Mouse (Mus musculus) thymus, adult 2 months (tissue): Measurements from ENCODE around the gene Caprin1.

Source experiments
- CTCF ChIP-seq: fragments of 200-500 bp; IDR thresholded peaks from 2 replicates; pipeline ENCODE4 v1.5.1; 2012; ENCODE audit warnings: mild to moderate bottlenecking, control low read depth, low read length, moderate library complexity, borderline replicate concordance; ENCODE audit not compliant: control insufficient read depth, poor library complexity, insufficient read depth; ENCODE audit errors: extremely low read depth
- POLR2A ChIP-seq: fragments of 200-500 bp; IDR thresholded peaks from 2 replicates; pipeline ENCODE4 v1.6.1; 2012; ENCODE audit warnings: mild to moderate bottlenecking, low read length, control low read depth, moderate library complexity; ENCODE audit not compliant: control insufficient read depth, poor library complexity, insufficient read depth; ENCODE audit errors: extremely low read depth

DNA sequence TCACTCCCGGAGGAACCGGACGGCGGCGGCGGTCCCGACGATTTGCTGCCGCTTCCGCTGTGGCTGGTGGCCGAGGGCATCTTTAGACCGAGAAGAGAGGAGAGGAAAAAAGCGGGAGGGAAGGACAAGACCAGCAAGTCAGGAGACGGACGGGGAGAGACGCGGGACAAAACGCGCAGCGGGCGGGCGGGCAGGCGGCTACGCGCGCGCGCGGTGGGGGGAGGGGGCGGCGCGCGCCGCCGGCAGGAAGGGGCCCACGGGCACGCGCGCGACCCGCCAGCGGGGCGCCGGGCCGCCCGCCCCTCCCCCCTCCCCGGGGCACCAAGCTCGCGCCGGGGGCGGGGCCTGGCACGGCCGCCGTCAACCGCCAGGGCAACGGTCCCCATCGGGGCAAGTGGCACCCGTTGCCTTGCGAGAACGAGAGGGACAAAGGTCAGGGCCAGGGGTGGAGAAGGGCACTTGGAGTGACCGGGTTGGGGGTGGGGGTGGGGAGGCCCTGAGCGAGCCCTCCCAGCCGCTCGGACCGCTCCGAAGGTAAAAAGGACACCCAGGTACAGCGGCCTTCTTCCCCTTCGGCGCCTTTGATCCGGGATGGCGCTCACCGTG, 485 bp downstream of the Caprin1 start:
- TF ChIP-seq POLR2A: 0 out of 2 replicates have a peak, but pooled peaks have one; percentile 17
- TF ChIP-seq CTCF: no peak
